Mouse (Mus musculus) B cell, adult 2 months (primary cell): ENCODE results near the gene Dtd1.

ENCODE experiments used
- DNase-seq, 2 experiments: peaks; one replicate each; pipeline ENCODE4 v3.0.0; 2022

Dtd1 gene

GRCm38 (mm10) chr2:144640101-144640500 is 40.4 kb downstream of the Dtd1 start:
- no peak for DNase-seq

- DNase-seq, result peak; percentile 20 to 23
Measured at GRCm38 (mm10) chr2:144641991-144642390, 42.3 kb downstream of the Dtd1 start.

- no peak for DNase-seq
Measured at GRCm38 (mm10) chr2:144646360-144646759, 46.7 kb downstream of the Dtd1 start.

GRCm38 (mm10) chr2:144647151-144647550 is 47.5 kb downstream of the Dtd1 start:
- no peak for DNase-seq

- DNase-seq, result no peak
Measured at GRCm38 (mm10) chr2:144649960-144650359, 50.3 kb downstream of the Dtd1 start.

GRCm38 (mm10) chr2:144652841-144653240 is 53.1 kb downstream of the Dtd1 start:
- DNase-seq, result no peak

GRCm38 (mm10) chr2:144655307-144655706 is 55.6 kb downstream of the Dtd1 start:
- DNase-seq, result no peak

GRCm38 (mm10) chr2:144668507-144668906 is 68.8 kb downstream of the Dtd1 start:
- DNase-seq, result no peak

GRCm38 (mm10) chr2:144670289-144670930 is 70.7 kb downstream of the Dtd1 start:
- DNase-seq, result no peak

GRCm38 (mm10) chr2:144672397-144672796 is 72.7 kb downstream of the Dtd1 start:
- no peak for DNase-seq

- no peak for DNase-seq
Measured at GRCm38 (mm10) chr2:144676546-144677228, 77.0 kb downstream of the Dtd1 start.

- DNase-seq, result no peak
Measured at GRCm38 (mm10) chr2:144677229-144677571, 77.5 kb downstream of the Dtd1 start.

GRCm38 (mm10) chr2:144678779-144679178 is 79.1 kb downstream of the Dtd1 start:
- DNase-seq, result no peak

- DNase-seq, result no peak
Measured at GRCm38 (mm10) chr2:144679394-144679793, 79.7 kb downstream of the Dtd1 start.

GRCm38 (mm10) chr2:144692219-144692732 is 92.6 kb downstream of the Dtd1 start:
- no peak for DNase-seq

GRCm38 (mm10) chr2:144692777-144693176 is 93.1 kb downstream of the Dtd1 start:
- DNase-seq, result no peak

- no peak for DNase-seq
Measured at GRCm38 (mm10) chr2:144694923-144695322, 95.2 kb downstream of the Dtd1 start.

- no peak for DNase-seq
Measured at GRCm38 (mm10) chr2:144698046-144698445, 98.3 kb downstream of the Dtd1 start.

- no peak for DNase-seq
Measured at GRCm38 (mm10) chr2:144700608-144701007, 100.9 kb downstream of the Dtd1 start.

GRCm38 (mm10) chr2:144701415-144702149 is 101.9 kb downstream of the Dtd1 start:
- DNase-seq, result no peak

GRCm38 (mm10) chr2:144709285-144709684 is 109.6 kb downstream of the Dtd1 start:
- no peak for DNase-seq

- DNase-seq, result no peak
Measured at GRCm38 (mm10) chr2:144709704-144710103, 110.0 kb downstream of the Dtd1 start.

GRCm38 (mm10) chr2:144714596-144714995 is 114.9 kb downstream of the Dtd1 start:
- no peak for DNase-seq
